Mouse (Mus musculus) forebrain, embryonic 12.5 days (tissue): ENCODE data around the gene Rbbp5. TPM values are rescaled to one million over a fixed set of nuclear protein-coding genes. Genes with fewer than 3 reads are reported as not detected.
"Not testable (repeated sequence)": the region's sequence is repeated elsewhere in the genome, so short reads cannot be mapped to it uniquely, and the experiment has no call there.

Experiments used
- ATAC-seq: fragments of 200-750 bp; cut with Nextera tagmentation; 2 replicates; pipeline ENCODE4 v1.8.0; 2017; ENCODE audit warnings: moderate TSS enrichment; ENCODE audit not compliant: low FRiP score
- H3K27ac ChIP-seq: fragments of 300-500 bp; sonication (generic); 2 replicates; pipeline ENCODE4 v1.5.1; 2016; ENCODE audit warnings: mild to moderate bottlenecking
- H3K27me3 ChIP-seq: fragments of 300-500 bp; sonication (generic); 2 replicates; pipeline ENCODE4 v1.6.1; 2016; ENCODE audit warnings: mild to moderate bottlenecking
- H3K36me3 ChIP-seq: fragments of 300-500 bp; sonication (generic); replicated peaks from 2 replicates; pipeline ENCODE4 v1.6.1; 2016; ENCODE audit warnings: mild to moderate bottlenecking
- H3K4me1 ChIP-seq: fragments of 300-500 bp; sonication (generic); 2 replicates; pipeline ENCODE4 v1.6.1; 2016
- H3K4me2 ChIP-seq: fragments of 300-500 bp; sonication (generic); 2 replicates; pipeline ENCODE4 v1.6.1; 2016; ENCODE audit warnings: mild to moderate bottlenecking, moderate library complexity
- H3K4me3 ChIP-seq: fragments of 300-500 bp; sonication (generic); replicated peaks from 2 replicates; pipeline ENCODE4 v1.5.1; 2016; ENCODE audit warnings: mild to moderate bottlenecking
- H3K9ac ChIP-seq: fragments of 300-500 bp; sonication (generic); 2 replicates; pipeline ENCODE4 v1.6.1; 2016; ENCODE audit warnings: mild to moderate bottlenecking
- H3K9me3 ChIP-seq: fragments of 300-500 bp; sonication (generic); 2 replicates; pipeline ENCODE4 v1.6.1; 2016
- WGBS: fragments of 180-500 bp; shearing (Covaris S2); methylation state at CpG from one replicate; pipeline ENCODE4 v1.1.7; 2016; 5-methylcytosine and 5-hydroxymethylcytosine counted together
- polyA plus RNA-seq: library from polyadenylated mRNA; unstranded; fragments of >200 nt; fragmentation: Nextera tagmentation; extraction: Ambion mirVana; gene quantifications from 2 replicates; pipeline ENCODE4 v1.2.1, GENCODE M21; 2016

Rbbp5 gene
- polyA plus RNA-seq, 1 experiment from 2014 or later = 63.3 TPM

GRCm38 (mm10) chr1:132469519-132469918, 7.6 kb upstream of the Rbbp5 start:
- no peak overlapping the region for H3K4me3 ChIP-seq
- 93% methylated on average over 7 of the region's 7 CpGs for WGBS
- no peak overlapping the region for H3K4me2 ChIP-seq
- no peak overlapping the region for H3K27ac ChIP-seq
- no peaks in the 10 kb centered on the region for H3K4me1 ChIP-seq
- no peak for ATAC-seq
- H3K9me3 ChIP-seq = no peaks in the 10 kb centered on the region
- H3K27me3 ChIP-seq = no peaks in the 10 kb centered on the region
- H3K9ac ChIP-seq = no peak overlapping the region
- H3K36me3 ChIP-seq = peaks cover 18% of the 10 kb centered on the region

GRCm38 (mm10) chr1:132470031-132470430, 7.1 kb upstream of the Rbbp5 start:
- H3K36me3 ChIP-seq = peaks cover 13% of the 10 kb centered on the region
- WGBS = 90% methylated on average over 1 of the region's 1 CpGs
- H3K9ac ChIP-seq, H3K9me3 ChIP-seq, H3K4me1 ChIP-seq, H3K27me3 ChIP-seq, H3K4me3 ChIP-seq, H3K27ac ChIP-seq, ATAC-seq, H3K4me2 ChIP-seq: not testable (repeated sequence)

- Histone ChIP-seq H3K4me2 (no peak overlapping the region), H3K27me3 (no peaks in the 10 kb centered on the region), H3K27ac (no peak overlapping the region), H3K4me1 (peaks cover 5% of the 10 kb centered on the region), H3K9me3 (no peaks in the 10 kb centered on the region), H3K36me3 (peaks cover 8% of the 10 kb centered on the region), H3K9ac (no peak overlapping the region), H3K4me3 (no peak overlapping the region)
- ATAC-seq = no peak
- WGBS = 96% methylated on average over 2 of the region's 2 CpGs
Observed at GRCm38 (mm10) chr1:132471032-132471431, 6.1 kb upstream of the Rbbp5 start.

- no peak for ATAC-seq
- WGBS = 91% methylated on average over 5 of the region's 5 CpGs
Observed at GRCm38 (mm10) chr1:132471499-132471898, 5.7 kb upstream of the Rbbp5 start.

GRCm38 (mm10) chr1:132472537-132472936, 4.6 kb upstream of the Rbbp5 start:
- H3K4me1 ChIP-seq = peaks cover 12% of the 10 kb centered on the region
- no peak for ATAC-seq
- H3K4me2 ChIP-seq = no peak overlapping the region
- H3K9me3 ChIP-seq = no peaks in the 10 kb centered on the region
- H3K36me3 ChIP-seq = no peaks in the 10 kb centered on the region; the same call in 1 of the 2 replicates
- no peaks in the 10 kb centered on the region for H3K27me3 ChIP-seq
- no peak overlapping the region for H3K9ac ChIP-seq
- H3K4me3 ChIP-seq = no peak overlapping the region
- 68% methylated on average over 5 of the region's 5 CpGs for WGBS
- no peak overlapping the region for H3K27ac ChIP-seq

More at GRCm38 (mm10) chr1:132471499-132471898, 5.7 kb upstream of the Rbbp5 start:
- peaks cover 10% of the 10 kb centered on the region for H3K4me1 ChIP-seq
- no peak overlapping the region for H3K27ac ChIP-seq
- H3K27me3 ChIP-seq = no peaks in the 10 kb centered on the region
- no peak overlapping the region for H3K4me3 ChIP-seq
- no peaks in the 10 kb centered on the region for H3K9me3 ChIP-seq
- H3K36me3 ChIP-seq = peaks cover 8% of the 10 kb centered on the region
- no peak overlapping the region for H3K4me2 ChIP-seq
- no peak overlapping the region for H3K9ac ChIP-seq

- Histone ChIP-seq H3K27ac (no peak overlapping the region), H3K27me3 (no peaks in the 10 kb centered on the region), H3K9me3 (no peaks in the 10 kb centered on the region), H3K4me2 (no peak overlapping the region), H3K4me1 (peaks cover 27% of the 10 kb centered on the region), H3K36me3 (no peaks in the 10 kb centered on the region), H3K4me3 (no peak overlapping the region), H3K9ac (no peak overlapping the region)
- no peak for ATAC-seq
- WGBS = 88% methylated on average over 1 of the region's 1 CpGs
Observed at GRCm38 (mm10) chr1:132474496-132474895, 2.7 kb upstream of the Rbbp5 start.

GRCm38 (mm10) chr1:132476575-132476927, 614 bp upstream of the Rbbp5 start:
- WGBS = 6% methylated on average over 9 of the region's 9 CpGs
- peak overlapping the region; percentile 75 for H3K9ac ChIP-seq
- H3K27ac ChIP-seq = peak overlapping the region; percentile 68
- H3K4me3 ChIP-seq = peak overlapping the region; percentile 74
- ATAC-seq = peak; percentile 75
- H3K4me2 ChIP-seq = peak overlapping the region; percentile 84
- H3K27me3 ChIP-seq = no peaks in the 10 kb centered on the region
- H3K4me1 ChIP-seq = peaks cover 27% of the 10 kb centered on the region
- no peaks in the 10 kb centered on the region for H3K36me3 ChIP-seq
- no peaks in the 10 kb centered on the region for H3K9me3 ChIP-seq

- no peaks in the 10 kb centered on the region for H3K36me3 ChIP-seq
- H3K4me1 ChIP-seq = peaks cover 27% of the 10 kb centered on the region
- no peak overlapping the region for H3K9ac ChIP-seq
- H3K4me3 ChIP-seq = no peak overlapping the region
- no peak overlapping the region for H3K4me2 ChIP-seq
- no peak for ATAC-seq
- H3K9me3 ChIP-seq = no peaks in the 10 kb centered on the region
- WGBS = 89% methylated on average over 1 of the region's 1 CpGs
- no peaks in the 10 kb centered on the region for H3K27me3 ChIP-seq
- H3K27ac ChIP-seq = no peak overlapping the region
Observed at GRCm38 (mm10) chr1:132479438-132479837, 2.3 kb downstream of the Rbbp5 start.

- no peaks in the 10 kb centered on the region for H3K27me3 ChIP-seq
- H3K27ac ChIP-seq = no peak overlapping the region
- H3K4me3 ChIP-seq = no peak overlapping the region
- peaks cover 16% of the 10 kb centered on the region for H3K4me1 ChIP-seq
- peaks cover 13% of the 10 kb centered on the region for H3K36me3 ChIP-seq
- no peaks in the 10 kb centered on the region for H3K9me3 ChIP-seq
- 96% methylated on average over 2 of the region's 2 CpGs for WGBS
- H3K9ac ChIP-seq = no peak overlapping the region
- ATAC-seq = no peak
- H3K4me2 ChIP-seq = no peak overlapping the region
Observed at GRCm38 (mm10) chr1:132481619-132482018, 4.5 kb downstream of the Rbbp5 start.

- 82% methylated on average over 3 of the region's 3 CpGs for WGBS
- H3K36me3 ChIP-seq = peaks cover 22% of the 10 kb centered on the region
- H3K27ac ChIP-seq = no peak overlapping the region
- H3K9me3 ChIP-seq = no peaks in the 10 kb centered on the region
- no peak overlapping the region for H3K4me2 ChIP-seq
- no peak for ATAC-seq
- no peak overlapping the region for H3K4me3 ChIP-seq
- no peaks in the 10 kb centered on the region for H3K27me3 ChIP-seq
- peaks cover 11% of the 10 kb centered on the region for H3K4me1 ChIP-seq
- H3K9ac ChIP-seq = no peak overlapping the region
Observed at GRCm38 (mm10) chr1:132483234-132483633, 6.1 kb downstream of the Rbbp5 start.

GRCm38 (mm10) chr1:132483759-132484158, 6.6 kb downstream of the Rbbp5 start:
- Histone ChIP-seq H3K9ac (no peak overlapping the region), H3K27me3 (no peaks in the 10 kb centered on the region), H3K36me3 (peaks cover 26% of the 10 kb centered on the region), H3K27ac (no peak overlapping the region), H3K4me3 (no peak overlapping the region), H3K9me3 (no peaks in the 10 kb centered on the region), H3K4me2 (no peak overlapping the region), H3K4me1 (peaks cover 5% of the 10 kb centered on the region; the same call in 1 of the 2 replicates)
- WGBS = 93% methylated on average over 6 of the region's 6 CpGs
- no peak for ATAC-seq

- Histone ChIP-seq H3K9ac (no peak overlapping the region), H3K9me3 (no peaks in the 10 kb centered on the region), H3K27me3 (no peaks in the 10 kb centered on the region), H3K27ac (no peak overlapping the region), H3K4me3 (no peak overlapping the region), H3K36me3 (peaks cover 87% of the 10 kb centered on the region), H3K4me1 (no peaks in the 10 kb centered on the region), H3K4me2 (no peak overlapping the region)
- ATAC-seq = no peak
- WGBS = 86% methylated on average over 2 of the region's 2 CpGs
Observed at GRCm38 (mm10) chr1:132500535-132500934, 23.4 kb downstream of the Rbbp5 start.

GRCm38 (mm10) chr1:132505155-132505554, 28.0 kb downstream of the Rbbp5 start:
- 90% methylated on average over 5 of the region's 5 CpGs for WGBS
- Histone ChIP-seq H3K4me1 (0 out of 2 replicates have a peak, but pooled peaks cover 4% of the 10 kb centered on the region), H3K9ac (no peak overlapping the region), H3K27me3 (no peaks in the 10 kb centered on the region), H3K4me2 (no peak overlapping the region), H3K36me3 (peaks cover 74% of the 10 kb centered on the region), H3K4me3 (no peak overlapping the region), H3K9me3 (no peaks in the 10 kb centered on the region), H3K27ac (no peak overlapping the region)
- ATAC-seq = no peak
